Mouse (Mus musculus): Measurements from ENCODE around the gene St3gal4.

GRCm38 (mm10) chr9:34997880-34998865 is 120.9 kb downstream of the St3gal4 start:
- TF ChIP-seq POLR2A (IDR thresholded peaks at IDR 0.05; ENCODE audit: low read depth, low read length) (no peak), GABPA (IDR thresholded peaks at IDR 0.05; ENCODE audit: insufficient replicate concordance, low read depth, low read length) (no peak), ETS1 (conservative IDR thresholded peaks at IDR 0.05; ENCODE audit: low read depth, low read length) (no peak), CTCF (conservative IDR thresholded peaks at IDR 0.05 in 1 of 2, IDR thresholded peaks at IDR 0.05 in 1 of 2; ENCODE audit: low read depth in 2 of 2, low read length in 2 of 2) (no peak), TBP (conservative IDR thresholded peaks at IDR 0.05; ENCODE audit: low read depth, low read length) (no peak), MAZ (IDR thresholded peaks at IDR 0.05; ENCODE audit: low read depth, low read length) (no peak), RAD21 (IDR thresholded peaks at IDR 0.05; ENCODE audit: low read depth, low read length) (no peak), MEF2A (IDR thresholded peaks at IDR 0.05; ENCODE audit: borderline replicate concordance, low read depth, low read length) (no peak), USF2 (conservative IDR thresholded peaks at IDR 0.05; ENCODE audit: low read depth, low read length) (no peak), EP300 (IDR thresholded peaks at IDR 0.05; ENCODE audit: low read length) (no peak)
